Mouse (Mus musculus) lung, embryonic 14.5 days (tissue): ENCODE measurements around the gene Crnkl1. TPM values are rescaled to one million over a fixed set of nuclear protein-coding genes. Genes with fewer than 3 reads are reported as not detected.

Experiments
- ATAC-seq: fragments of 200-750 bp; cut with Nextera tagmentation; 2 replicates; pipeline ENCODE4 v1.8.0; 2017; ENCODE audit warnings: mild to moderate bottlenecking, moderate TSS enrichment, moderate library complexity; ENCODE audit not compliant: insufficient read depth
- DNase-seq: peaks from one replicate; pipeline ENCODE4 v3.0.0-alpha.2; 2015
- H3K27ac ChIP-seq: fragments of 300-500 bp; sonication (generic); 2 replicates; pipeline ENCODE4 v1.5.1; 2014; ENCODE audit warnings: low read depth, mild to moderate bottlenecking, moderate library complexity
- H3K27me3 ChIP-seq: fragments of 300-500 bp; sonication (generic); 2 replicates; pipeline ENCODE4 v1.6.1; 2014; ENCODE audit warnings: low read length, control low read depth; ENCODE audit not compliant: insufficient read depth
- H3K36me3 ChIP-seq: fragments of 300-500 bp; sonication (generic); 2 replicates; pipeline ENCODE4 v1.6.1; 2014; ENCODE audit warnings: control low read depth; ENCODE audit not compliant: insufficient read depth
- H3K4me1 ChIP-seq: fragments of 300-500 bp; sonication (generic); 2 replicates; pipeline ENCODE4 v1.6.1; 2014; ENCODE audit warnings: antibody characterized with exemption, control low read depth; ENCODE audit not compliant: insufficient read depth
- H3K4me2 ChIP-seq: fragments of 300-500 bp; sonication (generic); 2 replicates; pipeline ENCODE4 v1.6.1; 2014; ENCODE audit warnings: mild to moderate bottlenecking
- H3K4me3 ChIP-seq: fragments of 300-500 bp; sonication (generic); 2 replicates; pipeline ENCODE4 v1.5.1; 2014; ENCODE audit warnings: low read depth, low read length
- H3K9ac ChIP-seq: fragments of 300-500 bp; sonication (generic); 2 replicates; pipeline ENCODE4 v1.6.1; 2014
- H3K9me3 ChIP-seq: fragments of 300-500 bp; sonication (generic); 2 replicates; pipeline ENCODE4 v1.6.1; 2016; ENCODE audit warnings: low read depth, low read length, control low read depth
- CTCF ChIP-seq: IDR thresholded peaks from 2 replicates; pipeline ENCODE4 v1.5.1; 2016; ENCODE audit warnings: antibody characterized with exemption, low read depth
- WGBS: fragments of 180-500 bp; shearing (Covaris S2); extraction: QIAGEN DNeasy Blood & Tissue Kit; methylation state at CpG from one replicate; pipeline ENCODE4 v1.1.7; 2014; 5-methylcytosine and 5-hydroxymethylcytosine counted together
- polyA plus RNA-seq: library from polyadenylated mRNA; unstranded; fragments of >200 nt; fragmentation: Nextera tagmentation; extraction: Ambion mirVana; gene quantifications from 2 replicates; pipeline ENCODE4 v1.2.1, GENCODE M21; 2014

Crnkl1 gene
- polyA plus RNA-seq, 1 experiment from 2014 or later, result 29.3 TPM

GRCm38 (mm10) chr2:145884913-145885785, 49.7 kb downstream of the Crnkl1 start:
- Histone ChIP-seq H3K36me3 (peaks cover 49% of the 10 kb centered on the region), H3K4me1 (peaks cover 22% of the 10 kb centered on the region), H3K27ac (peak overlapping the region; percentile 75), H3K27me3 (no peaks in the 10 kb centered on the region), H3K9me3 (no peaks in the 10 kb centered on the region), H3K4me3 (no peak overlapping the region), H3K9ac (no peak overlapping the region), H3K4me2 (no peak overlapping the region)
- DNase-seq, result peak; percentile 50
- WGBS, result 48% methylated on average over 14 of the region's 14 CpGs
- no peak for TF ChIP-seq CTCF
- ATAC-seq, result no peak

- Histone ChIP-seq H3K9ac (no peak overlapping the region), H3K27ac (peak overlapping the region; percentile 75; the same call in 1 of the 2 replicates), H3K4me2 (peak overlapping the region; percentile 10; the same call in 1 of the 2 replicates), H3K4me1 (peaks cover 20% of the 10 kb centered on the region), H3K36me3 (peaks cover 58% of the 10 kb centered on the region), H3K4me3 (no peak overlapping the region), H3K27me3 (no peaks in the 10 kb centered on the region), H3K9me3 (no peaks in the 10 kb centered on the region)
- DNase-seq, result peak; percentile 38
- 29% methylated on average over 17 of the region's 17 CpGs for WGBS
- ATAC-seq, result no peak
- TF ChIP-seq CTCF, result no peak
These were observed 50.5 kb downstream of the Crnkl1 start for GRCm38 (mm10) chr2:145884036-145884912.

GRCm38 (mm10) chr2:145882398-145882797, 52.4 kb downstream of the Crnkl1 start:
- no peak for ATAC-seq
- Histone ChIP-seq H3K4me1 (peaks cover 8% of the 10 kb centered on the region; the same call in 1 of the 2 replicates), H3K4me2 (no peak overlapping the region), H3K4me3 (no peak overlapping the region), H3K9me3 (no peaks in the 10 kb centered on the region), H3K27ac (no peak overlapping the region), H3K27me3 (no peaks in the 10 kb centered on the region), H3K36me3 (peaks cover 73% of the 10 kb centered on the region), H3K9ac (no peak overlapping the region)
- 25% methylated on average over 2 of the region's 2 CpGs for WGBS
- DNase-seq, result peak; percentile 66
- TF ChIP-seq CTCF, result peak; percentile 64

GRCm38 (mm10) chr2:145881932-145882331, 52.9 kb downstream of the Crnkl1 start:
- Histone ChIP-seq H3K4me3 (no peak overlapping the region), H3K27me3 (no peaks in the 10 kb centered on the region), H3K4me2 (no peak overlapping the region), H3K9ac (no peak overlapping the region), H3K9me3 (no peaks in the 10 kb centered on the region), H3K36me3 (peaks cover 75% of the 10 kb centered on the region), H3K27ac (no peak overlapping the region), H3K4me1 (peaks cover 8% of the 10 kb centered on the region; the same call in 1 of the 2 replicates)
- TF ChIP-seq CTCF, result no peak
- ATAC-seq (no peak), DNase-seq (no peak)
- 77% methylated on average over 5 of the region's 5 CpGs for WGBS

- H3K27me3 ChIP-seq, result no peaks in the 10 kb centered on the region
- ATAC-seq (0 out of 2 replicates have a peak, but pooled peaks have one; percentile 15), DNase-seq (no peak)
- WGBS, result 62% methylated on average over 11 of the region's 11 CpGs
- no peaks in the 10 kb centered on the region for H3K9me3 ChIP-seq
- H3K4me1 ChIP-seq, result peaks cover 8% of the 10 kb centered on the region; the same call in 1 of the 2 replicates
- peak overlapping the region; percentile 73 for H3K27ac ChIP-seq
- peaks cover 76% of the 10 kb centered on the region for H3K36me3 ChIP-seq
- no peak overlapping the region for H3K9ac ChIP-seq
- TF ChIP-seq CTCF, result no peak
- no peak overlapping the region for H3K4me3 ChIP-seq
- no peak overlapping the region for H3K4me2 ChIP-seq
These were observed 53.7 kb downstream of the Crnkl1 start for GRCm38 (mm10) chr2:145880887-145881747.

GRCm38 (mm10) chr2:145877191-145877590, 57.6 kb downstream of the Crnkl1 start:
- DNase-seq (no peak), ATAC-seq (no peak)
- Histone ChIP-seq H3K27me3 (no peaks in the 10 kb centered on the region), H3K9me3 (no peaks in the 10 kb centered on the region), H3K4me2 (no peak overlapping the region), H3K27ac (no peak overlapping the region), H3K36me3 (peaks cover 45% of the 10 kb centered on the region), H3K4me1 (no peaks in the 10 kb centered on the region), H3K4me3 (no peak overlapping the region), H3K9ac (no peak overlapping the region)
- 88% methylated on average over 3 of the region's 3 CpGs for WGBS
- no peak for TF ChIP-seq CTCF
